ENCODE assay signal across 8 mouse cellular contexts in genomic region chr8:104443125-104443679, GRCm38 (mm10). TPM values are rescaled to one million over a fixed set of nuclear protein-coding genes. Genes with fewer than 3 reads are reported as not detected.
A peak's percentile ranks its signal among the peaks of the same experiment; 100 is the strongest.
DNase-seq lines count a peak whose midpoint lies in the region; ATAC-seq and TF ChIP-seq lines count a peak whose summit lies in the region.

No protein-coding gene starts in this region.

- TF ChIP-seq EP300 in MEL (IDR thresholded peaks at IDR 0.05; ENCODE audit: low read depth in 1 of 2, low read length in 2 of 2), result no peak

- DNase-seq in heart, adult 8-10 months (ENCODE audit: low spot score), result no peak
- DNase-seq in MEL (ENCODE audit: low read depth, low spot score), result no peak
- no peak for DNase-seq in hindbrain, embryonic 10.5 days (ENCODE audit: low spot score)
- DNase-seq in frontal cortex, adult 2 months (ENCODE audit: extremely low spot score in 1 of 2, low spot score in 1 of 2), result no peak
- DNase-seq in ovary, postnatal 10 days (ENCODE audit: low spot score), result no peak
- no peak for DNase-seq in gastrocnemius, adult 18-20 months (ENCODE audit: low spot score)

- peaks cover 20% of the 10 kb centered on the region for H3K79me2 ChIP-seq in MEL (ENCODE audit: control insufficient read depth, insufficient read depth, low read length, poor library complexity)

- no peaks in the 10 kb centered on the region for H3K27me3 ChIP-seq in heart, embryonic 12.5 days (replicated peaks)
- H3K27me3 ChIP-seq in MEL (ENCODE audit: control insufficient read depth in 1 of 2, insufficient read depth in 2 of 2, low read length in 2 of 2), result peaks cover 0 to 6% of the 10 kb centered on the region in 2 experiments; a peak in 3 of 4 replicates
- H3K27me3 ChIP-seq in hindbrain, embryonic 10.5 days (ENCODE audit: insufficient read depth, poor library complexity, severe bottlenecking), result no peaks in the 10 kb centered on the region
- no peaks in the 10 kb centered on the region for H3K27me3 ChIP-seq in midbrain, embryonic 12.5 days

- H3K4me1 ChIP-seq in heart, embryonic 12.5 days (replicated peaks), result peaks cover 10% of the 10 kb centered on the region
- peaks cover 0 to 12% of the 10 kb centered on the region in 2 experiments; a peak in 2 of 4 replicates for H3K4me1 ChIP-seq in MEL (ENCODE audit: control insufficient read depth in 1 of 2, insufficient read depth in 2 of 2, low read length in 2 of 2)
- peaks cover 18% of the 10 kb centered on the region for H3K4me1 ChIP-seq in hindbrain, embryonic 10.5 days (replicated peaks)
- peaks cover 15% of the 10 kb centered on the region for H3K4me1 ChIP-seq in midbrain, embryonic 12.5 days

- no peak for TF ChIP-seq POLR2A in MEL (IDR thresholded peaks at IDR 0.05; ENCODE audit: control insufficient read depth in 1 of 2, insufficient read depth in 1 of 2, low read depth in 1 of 2, low read length in 2 of 2, poor library complexity in 1 of 2)

- H3K4me3 ChIP-seq in heart, embryonic 12.5 days, result peak overlapping the region; percentile 77
- peak overlapping the region in 1 of 2 experiments; percentile 84; a peak in 1 of 4 replicates for H3K4me3 ChIP-seq in MEL (ENCODE audit: control insufficient read depth in 1 of 2, insufficient read depth in 1 of 2, low read depth in 2 of 2, low read length in 2 of 2)
- peak overlapping the region; percentile 95 for H3K4me3 ChIP-seq in hindbrain, embryonic 10.5 days
- H3K4me3 ChIP-seq in midbrain, embryonic 12.5 days, result peak overlapping the region; percentile 95

- WGBS in heart, embryonic 12.5 days, result 62% methylated on average over 7 of the region's 7 CpGs
- 61% methylated on average over 7 of the region's 7 CpGs for WGBS in hindbrain, embryonic 10.5 days
- 57% methylated on average over 7 of the region's 7 CpGs for WGBS in midbrain, embryonic 12.5 days

- no peak for ATAC-seq in heart, embryonic 12.5 days (ENCODE audit: insufficient number of reproducible peaks, low FRiP score)
- ATAC-seq in midbrain, embryonic 12.5 days (ENCODE audit: low FRiP score, low read depth), result peak; percentile 41

- peaks cover 25% of the 10 kb centered on the region for H3K36me3 ChIP-seq in heart, embryonic 12.5 days
- H3K36me3 ChIP-seq in MEL (ENCODE audit: control insufficient read depth in 1 of 2, insufficient read depth in 2 of 2, low read length in 2 of 2), result peaks cover 0 to 4% of the 10 kb centered on the region in 2 experiments; a peak in 2 of 4 replicates
- H3K36me3 ChIP-seq in hindbrain, embryonic 10.5 days, result peaks cover 27% of the 10 kb centered on the region
- H3K36me3 ChIP-seq in midbrain, embryonic 12.5 days, result peaks cover 23% of the 10 kb centered on the region

- no peak overlapping the region for H3K27ac ChIP-seq in heart, embryonic 12.5 days (ENCODE audit: poor library complexity, severe bottlenecking)
- H3K27ac ChIP-seq in MEL (ENCODE audit: control insufficient read depth, low read depth, low read length), result no peak overlapping the region
- H3K27ac ChIP-seq in hindbrain, embryonic 10.5 days, result peak overlapping the region; percentile 100
- no peak overlapping the region for H3K27ac ChIP-seq in midbrain, embryonic 12.5 days (replicated peaks)

- TF ChIP-seq RAD21 in MEL (IDR thresholded peaks at IDR 0.05; ENCODE audit: low read depth, low read length), result no peak

- H3K9ac ChIP-seq in heart, embryonic 12.5 days, result no peak overlapping the region
- no peak overlapping the region for H3K9ac ChIP-seq in MEL (ENCODE audit: control insufficient read depth, low read depth, low read length, poor library complexity, severe bottlenecking)
- no peak overlapping the region for H3K9ac ChIP-seq in midbrain, embryonic 12.5 days (replicated peaks)

- no peak; a peak in 1 of 6 replicates for TF ChIP-seq CTCF in MEL (IDR thresholded peaks at IDR 0.05 in 2 of 3, conservative IDR thresholded peaks at IDR 0.05 in 1 of 3; ENCODE audit: control insufficient read depth in 1 of 3, insufficient read depth in 1 of 3, low read depth in 2 of 3, low read length in 3 of 3, poor library complexity in 1 of 3, severe bottlenecking in 1 of 3)

- H3K9me3 ChIP-seq in heart, embryonic 12.5 days (replicated peaks), result no peaks in the 10 kb centered on the region
- no peaks in the 10 kb centered on the region for H3K9me3 ChIP-seq in MEL (replicated peaks; ENCODE audit: insufficient read depth, low read length)
- no peaks in the 10 kb centered on the region for H3K9me3 ChIP-seq in hindbrain, embryonic 10.5 days
- H3K9me3 ChIP-seq in midbrain, embryonic 12.5 days, result no peaks in the 10 kb centered on the region

- peak overlapping the region; percentile 91; the same call in 1 of the 2 replicates for H3K4me2 ChIP-seq in heart, embryonic 12.5 days
- H3K4me2 ChIP-seq in midbrain, embryonic 12.5 days (replicated peaks), result peak overlapping the region; percentile 89

TF ChIP-seq in MEL, 35 proteins besides CTCF, POLR2A, EP300 and RAD21:
- TF ChIP-seq SIN3A (IDR thresholded peaks at IDR 0.05; ENCODE audit: low read length), result no peak
- TF ChIP-seq MAX (IDR thresholded peaks at IDR 0.05; ENCODE audit: low read length), result no peak
- no peak for TF ChIP-seq POLR2AphosphoS2 (IDR thresholded peaks at IDR 0.05; ENCODE audit: low read length)
- TF ChIP-seq TCF12 (IDR thresholded peaks at IDR 0.05; ENCODE audit: low read depth, low read length), result no peak
- TF ChIP-seq CHD2 (IDR thresholded peaks at IDR 0.05; ENCODE audit: low read length), result peak; percentile 31; the same call in 1 of the 2 replicates
- TF ChIP-seq ZC3H11A (IDR thresholded peaks at IDR 0.05; ENCODE audit: low read depth, low read length), result no peak
- TF ChIP-seq MAZ (IDR thresholded peaks at IDR 0.05; ENCODE audit: low read depth, low read length), result 0 out of 2 replicates have a peak, but pooled peaks have one; percentile 14
- no peak for TF ChIP-seq NRF1 (IDR thresholded peaks at IDR 0.05; ENCODE audit: insufficient read depth, low read depth, low read length, poor library complexity, severe bottlenecking)

RNA-seq across cellular contexts. Expression of gene Dync1li2, which starts 0.4 kb away (rescaled TPM):
- 69.1 and 76.8 TPM in 2 replicates for polyA plus RNA-seq in heart, embryonic 12.5 days (2016; fragmentation: Nextera tagmentation; extraction: Ambion mirVana)
- total RNA-seq in heart, adult 8-10 months (2022), result 100 to 1,000 TPM in 2 of 4 experiments, 10 to 100 TPM in 2; 80.4 to 113 (median 96.5) TPM
- 19.3 and 22.4 TPM in 2 replicates for total RNA-seq in MEL (2012; rRNA removed)
- 10 to 100 TPM in 1 of 2 experiments, not detected in 1; 23.8 TPM for polyA plus RNA-seq in MEL (2012; ENCODE audit: insufficient read depth in 1 of 2, insufficient read length in 2 of 2, low read depth in 1 of 2, low replicate concordance in 2 of 2, missing spikeins in 1 of 2)
- 80.8 and 81.0 TPM in 2 replicates for polyA plus RNA-seq in hindbrain, embryonic 10.5 days (2016; fragmentation: Nextera tagmentation; extraction: Ambion mirVana)
- polyA plus RNA-seq in midbrain, embryonic 12.5 days (2016; fragmentation: Nextera tagmentation; extraction: Ambion mirVana), result 132 TPM in 2 replicates
- polyA plus RNA-seq in frontal cortex, adult 2 months (2012; rRNA removed), result 154 and 165 TPM in 2 replicates
- 100 to 1,000 TPM in 1 of 2 experiments, 10 to 100 TPM in 1; 98.9 to 104 TPM for total RNA-seq in gastrocnemius, adult 18-20 months (2021)

RNA-seq across cellular contexts. Expression of gene Cmtm4, which starts 47.6 kb away (rescaled TPM):
- 1.7 TPM in 2 replicates for polyA plus RNA-seq in heart, embryonic 12.5 days (2016; fragmentation: Nextera tagmentation; extraction: Ambion mirVana)
- total RNA-seq in heart, adult 8-10 months (2022), result 10 to 100 TPM; 10.7 to 11.8 (median 11.0) TPM
- 6.4 and 6.5 TPM in 2 replicates for total RNA-seq in MEL (2012; rRNA removed)
- 10 to 100 TPM; 12.0 to 31.1 TPM for polyA plus RNA-seq in MEL (2012; ENCODE audit: insufficient read depth in 1 of 2, insufficient read length in 2 of 2, low read depth in 1 of 2, low replicate concordance in 2 of 2, missing spikeins in 1 of 2)
- 1.9 TPM in 2 replicates for polyA plus RNA-seq in hindbrain, embryonic 10.5 days (2016; fragmentation: Nextera tagmentation; extraction: Ambion mirVana)
- 2.0 and 2.5 TPM in 2 replicates for polyA plus RNA-seq in midbrain, embryonic 12.5 days (2016; fragmentation: Nextera tagmentation; extraction: Ambion mirVana)
- polyA plus RNA-seq in frontal cortex, adult 2 months (2012; rRNA removed), result 40.0 and 43.8 TPM in 2 replicates
- 1 to 10 TPM; 4.4 to 5.4 TPM for total RNA-seq in gastrocnemius, adult 18-20 months (2021)
